Mouse (Mus musculus) heart, postnatal 36 days (tissue): ENCODE results near the gene Entpd1. TPM values are rescaled to one million over a fixed set of nuclear protein-coding genes. Genes with fewer than 3 reads are reported as not detected.
A peak's percentile ranks its signal among the peaks of the same experiment; 100 is the strongest.

Experiments used
- DNase-seq, 2 experiments: peaks; one replicate each; pipeline ENCODE4 v3.0.0; 2021 to 2022
- intact Hi-C: fragments of 180-260 bp; cut with DNase I; formaldehyde crosslinking; loops from one replicate; pipeline ENCODE4 v1.15.1; 2025
- total RNA-seq, 2 experiments: library from RNA; stranded (reverse); gene quantifications; 2 replicates each; pipeline ENCODE4 v1.2.3; 2021

The Entpd1 gene
- total RNA-seq, 2 experiments from 2014 or later, result 25.0 to 33.2 TPM

DNA sequence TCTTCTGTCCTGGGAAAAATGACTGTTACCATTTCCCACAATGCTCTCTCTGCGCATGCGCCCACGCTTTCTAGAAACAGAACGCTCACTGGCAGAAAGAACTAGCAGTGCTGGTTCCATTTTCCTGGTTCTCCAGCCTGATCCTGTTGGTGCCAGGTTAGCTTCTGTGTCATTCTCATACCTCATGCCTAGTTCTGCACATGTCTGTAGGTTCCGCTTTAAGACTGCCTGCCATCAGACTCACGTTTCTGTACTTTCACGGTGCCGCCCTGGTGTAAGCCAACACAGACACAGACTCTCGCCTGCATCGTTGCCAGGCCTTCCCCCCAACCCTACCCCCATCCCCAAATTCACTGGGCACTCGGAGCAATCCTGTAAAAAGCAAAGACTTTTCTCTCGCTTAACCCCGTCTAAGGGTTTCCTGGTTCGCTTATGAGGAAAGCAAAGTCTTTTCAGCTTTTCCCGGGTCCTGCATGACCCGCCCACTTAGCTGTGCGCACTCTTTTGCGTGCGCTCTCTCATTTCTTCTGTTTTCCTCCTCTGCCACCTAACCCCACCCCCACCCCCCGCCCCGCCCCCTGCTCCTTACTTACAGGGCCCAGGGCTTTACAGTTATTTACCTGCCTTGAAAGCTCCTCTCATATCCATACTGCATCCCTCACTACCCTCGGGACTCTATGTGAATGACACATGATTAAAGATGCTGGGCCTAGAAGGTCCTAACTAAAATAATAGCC, 150.0 kb downstream of the Entpd1 start:
- DNase-seq, result peak; percentile 18 to 29

DNA sequence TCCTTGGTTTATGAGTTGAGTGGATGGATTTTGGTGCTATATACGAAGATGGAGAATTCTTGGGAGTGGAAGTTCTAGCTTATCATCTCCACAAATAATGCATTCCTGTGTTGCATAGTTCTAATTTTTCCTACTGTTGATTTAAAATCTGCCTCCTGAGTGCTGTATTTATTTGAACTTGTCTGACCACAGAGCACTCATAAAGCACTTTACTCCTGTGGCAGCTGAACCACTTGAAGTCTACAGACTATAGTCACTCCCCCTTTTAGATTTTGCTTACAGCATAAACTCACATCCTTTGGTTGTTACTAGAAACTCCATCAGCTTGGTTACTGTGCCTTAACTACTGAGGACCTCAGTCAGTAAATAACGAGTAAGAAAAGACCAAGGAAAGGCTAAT, 155.0 kb downstream of the Entpd1 start:
- DNase-seq, result no peak
- intact Hi-C loops, result no loop called here

More for the DNA sequence above, 150.0 kb downstream of the Entpd1 start:
- intact Hi-C loops, result no loop called here

DNA sequence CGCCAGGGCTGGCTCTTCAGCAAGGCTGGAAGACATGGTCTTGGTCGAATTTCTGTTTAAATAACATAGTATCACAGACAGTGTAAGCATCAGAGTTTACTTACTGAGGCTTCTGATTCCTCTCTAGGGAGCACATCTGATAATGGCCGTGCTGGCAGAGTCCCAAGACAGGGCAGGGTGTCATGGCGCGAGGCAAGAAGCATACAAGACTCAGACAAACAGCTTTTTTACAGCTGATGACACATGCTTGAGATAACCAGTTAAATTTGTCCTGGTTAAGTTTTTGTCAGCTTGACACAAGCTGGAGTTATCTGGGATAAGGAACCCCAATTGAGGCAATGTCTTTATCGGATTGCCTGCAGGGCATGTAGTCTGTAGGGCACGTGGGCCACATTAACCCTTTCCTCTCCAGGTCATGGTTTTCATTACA, 157.2 kb downstream of the Entpd1 start:
- intact Hi-C loops, result no loop called here
- no peak for DNase-seq

DNA sequence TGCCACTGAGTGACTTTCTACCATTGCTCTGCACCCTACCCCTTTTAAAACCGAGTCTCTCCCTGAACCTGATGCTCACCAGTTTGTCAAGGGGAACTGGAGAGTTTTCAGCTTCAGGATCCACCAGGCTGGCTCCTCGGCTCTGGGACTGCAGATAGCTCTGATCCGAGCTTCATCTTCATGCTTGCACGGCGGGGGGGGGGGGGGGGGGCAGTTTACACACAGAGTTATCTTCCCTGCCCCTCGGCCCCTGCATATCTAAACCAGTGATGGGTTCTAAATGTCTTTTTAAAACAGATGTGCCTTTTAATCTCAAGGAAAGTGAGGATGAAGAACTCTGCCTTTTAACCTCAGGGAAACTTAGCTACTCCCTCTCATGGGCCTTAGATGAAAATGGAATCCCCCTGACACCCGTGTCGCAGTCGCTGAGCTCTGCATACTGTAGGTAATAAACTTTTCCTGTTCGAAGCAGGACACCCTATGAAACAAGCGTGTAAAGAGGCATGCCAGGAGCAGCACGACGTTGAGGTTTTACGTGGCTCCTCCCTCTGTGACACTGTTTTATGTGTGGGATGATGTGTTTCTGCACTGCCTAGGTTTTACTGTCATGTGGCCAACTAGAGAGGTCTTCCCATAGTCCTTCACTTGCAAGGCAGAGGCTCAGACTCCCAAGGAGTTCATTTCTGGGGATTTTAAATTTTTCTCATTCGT, 176.0 kb downstream of the Entpd1 start:
- no peak for DNase-seq
- intact Hi-C loops, result no loop called here

DNA sequence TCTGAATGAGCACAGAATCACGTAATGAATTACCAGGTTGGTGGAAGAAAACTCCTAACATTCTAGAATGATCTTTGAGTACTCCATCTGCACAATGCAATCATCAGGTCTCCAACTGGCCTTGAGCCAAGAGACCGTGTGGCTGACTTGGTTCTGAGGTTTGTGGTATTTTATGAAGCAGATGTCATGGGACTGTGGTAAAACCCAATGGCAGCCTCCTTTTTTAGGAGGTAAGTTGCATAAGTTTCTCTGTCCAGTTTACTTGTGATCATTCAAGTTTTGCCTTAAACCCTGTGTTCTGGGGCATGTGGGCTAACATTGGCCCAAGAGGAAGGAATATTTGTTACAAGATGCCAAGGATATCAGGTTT, 176.5 kb downstream of the Entpd1 start:
- intact Hi-C loops, result no loop called here
- no peak for DNase-seq

Other genes with a start within 250 kb of the Entpd1 start
- 100 to 1,000 TPM; 766 to 844 TPM for gene Sorbs1, start 98.6 kb upstream of the Entpd1 start, total RNA-seq
- 1 to 10 TPM; 6.7 to 7.6 TPM for gene Aldh18a1, start 23.9 kb upstream of the Entpd1 start, total RNA-seq
- gene Tctn3, start 133 bp upstream of the Entpd1 start, total RNA-seq, result 1 to 10 TPM; 7.4 to 8.0 TPM
- gene Cc2d2b, start 136.4 kb downstream of the Entpd1 start, total RNA-seq, result not detected
- gene Ccnj, start 218.9 kb downstream of the Entpd1 start, total RNA-seq, result 1 to 10 TPM; 4.1 to 5.1 TPM